In the genomic region with DNA sequence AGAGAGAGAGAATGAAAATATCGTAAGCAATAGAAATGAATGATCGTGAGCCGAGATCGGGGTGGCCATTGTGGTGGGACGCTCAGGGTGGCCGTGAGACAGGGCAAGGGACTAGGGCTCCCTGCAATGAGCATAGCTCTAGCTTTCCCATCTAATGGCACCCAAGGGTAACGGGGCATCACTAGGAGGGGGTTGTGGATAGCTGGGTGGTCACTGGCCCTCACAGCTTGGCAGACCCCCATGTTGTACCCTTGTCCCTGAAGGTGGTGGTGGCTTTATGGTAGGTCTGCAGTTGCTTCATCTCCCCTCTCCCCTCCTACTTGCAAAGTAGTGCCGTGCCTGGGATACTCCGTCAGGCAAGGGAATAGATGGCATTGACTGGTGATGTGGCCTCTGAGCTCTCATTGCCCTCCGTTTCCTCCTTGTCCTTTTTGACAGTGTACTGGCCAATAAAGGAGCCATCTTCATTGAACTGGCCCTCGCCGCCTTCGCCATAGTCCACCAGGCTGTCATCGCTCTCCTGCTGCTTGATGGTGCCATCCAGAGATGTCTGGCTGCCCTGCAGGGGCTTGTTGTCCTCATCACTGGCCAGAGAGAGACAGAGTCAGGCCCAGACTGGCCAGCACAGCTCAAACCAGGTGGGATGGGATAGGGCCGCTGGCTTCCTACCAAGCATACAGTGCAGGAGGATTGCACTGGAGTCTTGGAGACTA, we compare ENCODE assay signal across 15 mouse cellular contexts. TPM values are rescaled to one million over a fixed set of nuclear protein-coding genes. Genes with fewer than 3 reads are reported as not detected.
DNase-seq lines count a peak whose midpoint lies in the region; ATAC-seq and TF ChIP-seq lines count a peak whose summit lies in the region.
"Had no signal": no experiment of that assay in that cellular context is flagged by ENCODE, and none has a peak within 500 bp of the region (broad histone marks: within the 10 kb centered on the region; RNA-seq: fewer than 3 reads in every experiment).

No protein-coding gene starts in this region.

- no peak for TF ChIP-seq CTCF in cerebellum, adult 2 months (IDR thresholded peaks at IDR 0.05; ENCODE audit: borderline replicate concordance, insufficient read depth, low read depth, low read length)

- H3K9ac ChIP-seq in hindbrain, embryonic 11.5 days (ENCODE audit: low read depth, low read length), result no peak overlapping the region
- H3K9ac ChIP-seq in forebrain, embryonic 14.5 days (ENCODE audit: low read length), result no peak overlapping the region
- H3K9ac ChIP-seq in midbrain, embryonic 13.5 days (replicated peaks), result no peak overlapping the region
- H3K9ac ChIP-seq: lung, embryonic 15.5 days had no signal

- no peak for TF ChIP-seq POLR2A in cerebellum, adult 2 months (IDR thresholded peaks at IDR 0.05; ENCODE audit: borderline replicate concordance, insufficient read depth, low read length)

- H3K4me1 ChIP-seq in hindbrain, embryonic 10.5 days (replicated peaks), result peaks cover 46% of the 10 kb centered on the region
- 0 out of 2 replicates have a peak, but pooled peaks cover 4% of the 10 kb centered on the region for H3K4me1 ChIP-seq in hindbrain, embryonic 11.5 days (replicated peaks; ENCODE audit: control insufficient read depth, insufficient read depth, low read length)
- H3K4me1 ChIP-seq in cerebellum, adult 2 months (ENCODE audit: control insufficient read depth, insufficient read depth, low read length), result peaks cover 74% of the 10 kb centered on the region
- peaks cover 8% of the 10 kb centered on the region; the same call in 1 of the 2 replicates for H3K4me1 ChIP-seq in forebrain, embryonic 14.5 days (ENCODE audit: control insufficient read depth, insufficient read depth, low read length)
- peaks cover 39% of the 10 kb centered on the region for H3K4me1 ChIP-seq in midbrain, embryonic 13.5 days (replicated peaks)
- H3K4me1 ChIP-seq: lung, embryonic 15.5 days had no signal

- peak overlapping the region; percentile 70 for H3K27ac ChIP-seq in hindbrain, embryonic 10.5 days
- no peak overlapping the region for H3K27ac ChIP-seq in hindbrain, embryonic 11.5 days (ENCODE audit: low read depth, low read length)
- H3K27ac ChIP-seq in cerebellum, adult 2 months (ENCODE audit: insufficient read depth, low read length), result peak overlapping the region; percentile 97
- peak overlapping the region; percentile 83 for H3K27ac ChIP-seq in forebrain, embryonic 14.5 days (ENCODE audit: low read depth, low read length)
- peak overlapping the region; percentile 49; the same call in 1 of the 2 replicates for H3K27ac ChIP-seq in midbrain, embryonic 13.5 days
- H3K27ac ChIP-seq: lung, embryonic 15.5 days had no signal

- ATAC-seq in hindbrain, embryonic 11.5 days (ENCODE audit: low FRiP score), result no peak
- no peak for ATAC-seq in forebrain, embryonic 14.5 days
- no peak for ATAC-seq in midbrain, embryonic 13.5 days
- ATAC-seq in inflammation-experienced regulatory T-cells, adult 6 months, result no peak
- ATAC-seq: Patski had no signal

- no peak overlapping the region for H3K4me2 ChIP-seq in hindbrain, embryonic 11.5 days (replicated peaks; ENCODE audit: low read depth, low read length)
- no peak overlapping the region for H3K4me2 ChIP-seq in forebrain, embryonic 14.5 days (ENCODE audit: low read length)
- no peak overlapping the region for H3K4me2 ChIP-seq in midbrain, embryonic 13.5 days (replicated peaks)
- H3K4me2 ChIP-seq: lung, embryonic 15.5 days had no signal

- no peaks in the 10 kb centered on the region; the same call in 1 of the 2 replicates for H3K27me3 ChIP-seq in hindbrain, embryonic 10.5 days (ENCODE audit: insufficient read depth, poor library complexity, severe bottlenecking)
- H3K27me3 ChIP-seq in hindbrain, embryonic 11.5 days (ENCODE audit: control insufficient read depth, insufficient read depth, low read length), result no peaks in the 10 kb centered on the region
- no peaks in the 10 kb centered on the region for H3K27me3 ChIP-seq in cerebellum, adult 2 months (ENCODE audit: control insufficient read depth, insufficient read depth, low read length)
- H3K27me3 ChIP-seq in forebrain, embryonic 14.5 days (replicated peaks; ENCODE audit: control insufficient read depth, insufficient read depth, low read length), result no peaks in the 10 kb centered on the region
- H3K27me3 ChIP-seq in midbrain, embryonic 13.5 days, result no peaks in the 10 kb centered on the region
- H3K27me3 ChIP-seq: lung, embryonic 15.5 days had no signal

- no peak for DNase-seq in hindbrain, embryonic 10.5 days (ENCODE audit: low spot score)
- DNase-seq in hindbrain, embryonic 11.5 days (ENCODE audit: low spot score), result no peak
- DNase-seq in cerebellum, adult 2 months, result peak; percentile 61 to 64
- DNase-seq in forebrain, embryonic 14.5 days (ENCODE audit: low spot score), result no peak
- no peak for DNase-seq in B cell, adult 2 months
- no peak for DNase-seq in embryo, embryonic 10.5 days (ENCODE audit: low spot score)
- DNase-seq: liver; spleen, adult 18-20 months; thymus, postnatal 36 days had no signal

- 91% methylated on average over 15 of the region's 15 CpGs for WGBS in hindbrain, embryonic 10.5 days
- 94% methylated on average over 15 of the region's 15 CpGs for WGBS in hindbrain, embryonic 11.5 days
- 18% methylated on average over 15 of the region's 15 CpGs for WGBS in cerebellum, adult 2 months
- WGBS in forebrain, embryonic 14.5 days, result 94% methylated on average over 15 of the region's 15 CpGs
- 94% methylated on average over 15 of the region's 15 CpGs for WGBS in midbrain, embryonic 13.5 days

- 0 out of 2 replicates have a peak, but pooled peaks cover 3% of the 10 kb centered on the region for H3K36me3 ChIP-seq in hindbrain, embryonic 10.5 days
- H3K36me3 ChIP-seq in hindbrain, embryonic 11.5 days (ENCODE audit: control insufficient read depth, insufficient read depth, low read length), result no peaks in the 10 kb centered on the region
- H3K36me3 ChIP-seq in forebrain, embryonic 14.5 days (ENCODE audit: control insufficient read depth, insufficient read depth, low read length), result peaks cover 15% of the 10 kb centered on the region; the same call in 1 of the 2 replicates
- H3K36me3 ChIP-seq in midbrain, embryonic 13.5 days, result peaks cover 35% of the 10 kb centered on the region
- H3K36me3 ChIP-seq: lung, embryonic 15.5 days had no signal

- H3K4me3 ChIP-seq in hindbrain, embryonic 10.5 days, result no peak overlapping the region
- H3K4me3 ChIP-seq in hindbrain, embryonic 11.5 days (ENCODE audit: low read depth, low read length), result no peak overlapping the region
- H3K4me3 ChIP-seq in cerebellum, adult 2 months (replicated peaks; ENCODE audit: insufficient read depth, low read depth, low read length), result no peak overlapping the region
- no peak overlapping the region for H3K4me3 ChIP-seq in forebrain, embryonic 14.5 days (ENCODE audit: low read depth, low read length)
- H3K4me3 ChIP-seq in midbrain, embryonic 13.5 days (replicated peaks), result no peak overlapping the region
- H3K4me3 ChIP-seq: erythroblast, embryonic 14.5 days; lung, embryonic 15.5 days; megakaryocyte, embryonic 14.5 days had no signal

- H3K9me3 ChIP-seq in hindbrain, embryonic 10.5 days, result no peaks in the 10 kb centered on the region
- no peaks in the 10 kb centered on the region for H3K9me3 ChIP-seq in hindbrain, embryonic 11.5 days (ENCODE audit: control insufficient read depth, low read length)
- H3K9me3 ChIP-seq in forebrain, embryonic 14.5 days (replicated peaks; ENCODE audit: control insufficient read depth, low read length), result no peaks in the 10 kb centered on the region
- no peaks in the 10 kb centered on the region for H3K9me3 ChIP-seq in midbrain, embryonic 13.5 days
- H3K9me3 ChIP-seq: lung, embryonic 15.5 days; megakaryocyte, embryonic 14.5 days had no signal

RNA-seq across cellular contexts. Expression of a gene that starts 27.2 kb away (rescaled TPM):
- polyA plus RNA-seq in hindbrain, embryonic 10.5 days (2016; fragmentation: Nextera tagmentation; extraction: Ambion mirVana), result 41.2 and 87.6 TPM in 2 replicates
- polyA plus RNA-seq in hindbrain, embryonic 11.5 days (2014; fragmentation: Nextera tagmentation; extraction: Ambion mirVana), result 45.9 and 68.9 TPM in 2 replicates
- polyA plus RNA-seq in cerebellum, adult 2 months (2012; rRNA removed), result 165 and 168 TPM in 2 replicates
- 68.0 and 102 TPM in 2 replicates for polyA plus RNA-seq in forebrain, embryonic 14.5 days (2014; fragmentation: Nextera tagmentation; extraction: Ambion mirVana)
- 63.2 and 90.2 TPM in 2 replicates for polyA plus RNA-seq in midbrain, embryonic 13.5 days (2015; fragmentation: Nextera tagmentation; extraction: Ambion mirVana)
- polyA plus RNA-seq in inflammation-experienced regulatory T-cells, adult 6 months (2017; shearing (Covaris generic)), result not detected

Comparison
In these comparisons a context has a peak if more than half of its experiments do, and no peak if none do; other contexts are left out.
1. DNase-seq: peak in cerebellum, adult 2 months (2 of 2); none in hindbrain, embryonic 10.5 days (single experiment), hindbrain, embryonic 11.5 days (single experiment), forebrain, embryonic 14.5 days (single experiment), B cell, adult 2 months (0 of 2) and embryo, embryonic 10.5 days (single experiment).
2. RNA of a gene that starts 27.2 kb away (polyA plus RNA-seq): 165 to 168 TPM in cerebellum, adult 2 months, 63.2 to 90.2 TPM in midbrain, embryonic 13.5 days, 41.2 to 87.6 TPM in hindbrain, embryonic 10.5 days, 45.9 to 68.9 TPM in hindbrain, embryonic 11.5 days and 68.0 to 102 TPM in forebrain, embryonic 14.5 days; not detected in inflammation-experienced regulatory T-cells, adult 6 months; every median in the first group is over 10 times any median in the second.